Mouse (Mus musculus) heart, embryonic 14.5 days (tissue): ENCODE results near the gene Tgfbr3. TPM values are rescaled to one million over a fixed set of nuclear protein-coding genes. Genes with fewer than 3 reads are reported as not detected.

Experiments
- ATAC-seq: fragments of 200-750 bp; cut with Nextera tagmentation; 2 replicates; pipeline ENCODE4 v1.8.0; 2017; ENCODE audit warnings: low read depth, moderate TSS enrichment; ENCODE audit not compliant: insufficient number of reproducible peaks, insufficient read depth, low FRiP score
- H3K27ac ChIP-seq, 2 experiments: fragments of 200-500 bp in 1 of 2; fragments of 300-500 bp in 1 of 2; sonication (generic) in 1 of 2; replicated peaks in 1 of 2; 2 replicates each; pipeline ENCODE4 v1.5.1; 2012 to 2014; ENCODE audit warnings: low read depth in 2 of 2, low read length in 2 of 2, control low read depth in 1 of 2, mild to moderate bottlenecking in 1 of 2, mixed read lengths in 1 of 2; ENCODE audit not compliant: control insufficient read depth in 1 of 2, insufficient read depth in 1 of 2
- H3K27me3 ChIP-seq: fragments of 300-500 bp; sonication (generic); 2 replicates; pipeline ENCODE4 v1.6.1; 2014; ENCODE audit warnings: mild to moderate bottlenecking, low read length, control low read depth; ENCODE audit not compliant: control insufficient read depth, insufficient read depth
- H3K36me3 ChIP-seq: fragments of 300-500 bp; sonication (generic); 2 replicates; pipeline ENCODE4 v1.6.1; 2014; ENCODE audit warnings: mild to moderate bottlenecking, control low read depth, low read length, mixed read lengths; ENCODE audit not compliant: control insufficient read depth, insufficient read depth
- H3K4me1 ChIP-seq, 2 experiments: fragments of 200-500 bp in 1 of 2; fragments of 300-500 bp in 1 of 2; sonication (generic) in 1 of 2; 2 replicates each; pipeline ENCODE4 v1.6.1; 2012 to 2014; ENCODE audit warnings: low read length in 2 of 2, control low read depth in 1 of 2, mixed read lengths in 1 of 2; ENCODE audit not compliant: control insufficient read depth in 2 of 2, insufficient read depth in 2 of 2
- H3K4me2 ChIP-seq: fragments of 300-500 bp; sonication (generic); 2 replicates; pipeline ENCODE4 v1.6.1; 2014; ENCODE audit warnings: mild to moderate bottlenecking, low read length
- H3K4me3 ChIP-seq, 2 experiments: fragments of 200-500 bp in 1 of 2; fragments of 300-500 bp in 1 of 2; sonication (generic) in 1 of 2; 2 replicates each; pipeline ENCODE4 v1.5.1; 2012 to 2014; ENCODE audit warnings: low read length in 2 of 2, mild to moderate bottlenecking in 2 of 2, control low read depth in 1 of 2, low read depth in 1 of 2, moderate library complexity in 1 of 2; ENCODE audit not compliant: control insufficient read depth in 1 of 2, insufficient read depth in 1 of 2
- H3K9ac ChIP-seq: fragments of 300-500 bp; sonication (generic); 2 replicates; pipeline ENCODE4 v1.6.1; 2014; ENCODE audit warnings: mild to moderate bottlenecking, low read length
- H3K9me3 ChIP-seq: fragments of 300-500 bp; sonication (generic); 2 replicates; pipeline ENCODE4 v1.6.1; 2016; ENCODE audit warnings: low read length, control low read depth; ENCODE audit not compliant: control insufficient read depth
- WGBS: fragments of 180-500 bp; shearing (Covaris S2); extraction: QIAGEN DNeasy Blood & Tissue Kit; methylation state at CpG from one replicate; pipeline ENCODE4 v1.1.7; 2014; 5-methylcytosine and 5-hydroxymethylcytosine counted together
- polyA plus RNA-seq: library from polyadenylated mRNA; unstranded; fragments of >200 nt; fragmentation: Nextera tagmentation; extraction: Ambion mirVana; gene quantifications from 2 replicates; pipeline ENCODE4 v1.2.1, GENCODE M21; 2014

Gene Tgfbr3
- polyA plus RNA-seq, 1 experiment from 2014 or later = 24.1 TPM

- 82% methylated on average over 4 of the region's 4 CpGs for WGBS
- no peaks in the 10 kb centered on the region for H3K27me3 ChIP-seq
- H3K27ac ChIP-seq = no peak overlapping the region
- H3K36me3 ChIP-seq = no peaks in the 10 kb centered on the region
- no peak overlapping the region for H3K9ac ChIP-seq
- peaks cover 14 to 22% of the 10 kb centered on the region in 2 experiments for H3K4me1 ChIP-seq
- H3K4me2 ChIP-seq = no peak overlapping the region
- no peak overlapping the region for H3K4me3 ChIP-seq
- ATAC-seq = no peak
- H3K9me3 ChIP-seq = no peaks in the 10 kb centered on the region
Observed at GRCm38 (mm10) chr5:107162319-107162718, 127.1 kb downstream of the Tgfbr3 start.

DNA sequence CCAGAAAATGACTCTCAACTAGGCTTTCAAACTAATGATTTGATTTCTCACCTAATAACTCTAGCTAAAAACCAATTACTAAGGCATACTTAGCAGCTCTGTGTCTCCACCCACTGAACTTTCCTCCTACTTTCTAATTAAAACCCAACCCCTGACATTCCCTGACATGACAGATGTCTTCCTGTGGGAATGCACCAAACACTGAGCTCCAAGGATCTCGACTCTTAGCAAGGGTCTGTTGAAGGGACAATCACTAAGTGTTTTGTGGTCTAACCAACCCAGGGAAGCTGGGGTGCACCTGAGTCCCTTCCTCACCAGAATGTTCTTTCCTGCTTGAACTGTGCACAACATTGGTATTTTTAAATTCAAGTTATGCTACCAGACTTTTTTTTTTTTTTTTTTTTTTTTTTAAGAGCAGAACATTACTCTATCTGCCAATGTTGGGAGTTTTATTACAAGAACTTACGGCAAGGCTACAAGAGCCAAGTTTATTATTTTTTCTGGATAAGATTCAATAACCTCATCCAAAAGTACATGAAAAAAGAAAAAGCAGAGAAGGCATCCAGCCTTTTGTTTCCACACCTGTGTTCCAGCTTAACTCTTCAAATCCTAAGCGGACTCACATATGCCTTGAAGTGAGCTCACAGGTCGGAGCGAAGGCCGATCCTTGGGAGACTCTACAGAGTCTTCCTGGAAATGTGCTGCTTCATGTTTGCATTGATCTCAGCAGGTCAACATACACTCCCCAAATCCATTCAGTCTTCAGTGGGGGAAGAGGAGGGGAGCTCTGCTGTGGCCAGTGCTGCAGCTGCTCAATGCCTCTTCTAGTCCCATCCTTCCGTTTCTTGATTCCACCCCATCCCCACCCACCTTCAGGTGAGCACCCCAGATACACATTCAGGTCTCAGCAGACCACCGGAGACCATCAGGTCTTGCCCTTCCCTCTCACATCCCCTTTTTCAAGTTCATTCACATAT lies 129.2 kb downstream of the Tgfbr3 start:
- no peak for ATAC-seq
- Histone ChIP-seq H3K4me1 (peaks cover 4 to 13% of the 10 kb centered on the region in 2 experiments; a peak in 3 of 4 replicates), H3K27ac (no peak overlapping the region), H3K4me3 (no peak overlapping the region), H3K9me3 (no peaks in the 10 kb centered on the region), H3K9ac (no peak overlapping the region), H3K4me2 (no peak overlapping the region), H3K36me3 (no peaks in the 10 kb centered on the region), H3K27me3 (no peaks in the 10 kb centered on the region)
- WGBS = 81% methylated on average over 8 of the region's 8 CpGs

GRCm38 (mm10) chr5:107158531-107159178 lies 130.8 kb downstream of the Tgfbr3 start:
- WGBS = 88% methylated on average over 7 of the region's 7 CpGs

GRCm38 (mm10) chr5:107157384-107157783 lies 132.0 kb downstream of the Tgfbr3 start:
- no peak overlapping the region for H3K4me2 ChIP-seq

More at GRCm38 (mm10) chr5:107158531-107159178, 130.8 kb downstream of the Tgfbr3 start:
- no peak for ATAC-seq
- H3K9me3 ChIP-seq = no peaks in the 10 kb centered on the region
- H3K36me3 ChIP-seq = peaks cover 4% of the 10 kb centered on the region
- no peak overlapping the region for H3K4me2 ChIP-seq
- H3K27ac ChIP-seq = no peak overlapping the region
- H3K4me3 ChIP-seq = no peak overlapping the region
- no peak overlapping the region for H3K9ac ChIP-seq
- H3K4me1 ChIP-seq = peaks cover 4 to 10% of the 10 kb centered on the region in 2 experiments; a peak in 3 of 4 replicates
- no peaks in the 10 kb centered on the region for H3K27me3 ChIP-seq

DNA sequence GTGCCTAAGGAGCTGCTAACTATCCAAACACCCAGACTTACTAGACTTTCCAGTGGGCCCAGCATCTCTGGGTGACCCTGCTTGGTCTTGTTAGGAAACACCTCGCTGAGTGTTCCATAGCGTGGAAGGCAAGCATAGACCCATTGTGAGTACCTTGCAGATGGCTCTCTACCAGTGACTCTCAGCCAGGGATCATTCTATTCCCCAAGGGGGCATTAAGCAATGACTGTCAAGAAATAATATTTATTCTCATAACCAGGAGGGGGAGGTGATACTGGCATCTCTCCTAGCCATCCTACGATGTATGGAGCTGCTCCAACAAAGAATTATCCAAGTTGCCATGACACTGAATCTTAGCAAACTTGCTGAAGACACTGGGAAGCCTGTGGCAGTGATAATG lies 133.3 kb downstream of the Tgfbr3 start:
- Histone ChIP-seq H3K4me1 (peaks cover 8 to 16% of the 10 kb centered on the region in 2 experiments), H3K4me2 (no peak overlapping the region), H3K27me3 (no peaks in the 10 kb centered on the region), H3K27ac (no peak overlapping the region), H3K9ac (no peak overlapping the region), H3K9me3 (no peaks in the 10 kb centered on the region), H3K36me3 (peaks cover 16% of the 10 kb centered on the region), H3K4me3 (no peak overlapping the region)
- 90% methylated on average over 3 of the region's 3 CpGs for WGBS
- ATAC-seq = no peak

More at GRCm38 (mm10) chr5:107157384-107157783, 132.0 kb downstream of the Tgfbr3 start:
- Histone ChIP-seq H3K4me1 (peaks cover 4 to 10% of the 10 kb centered on the region in 2 experiments; a peak in 3 of 4 replicates), H3K36me3 (peaks cover 14% of the 10 kb centered on the region), H3K27me3 (no peaks in the 10 kb centered on the region), H3K27ac (no peak overlapping the region), H3K9me3 (no peaks in the 10 kb centered on the region), H3K9ac (no peak overlapping the region), H3K4me3 (no peak overlapping the region)
- ATAC-seq = no peak
- WGBS = 46% methylated on average over 9 of the region's 9 CpGs

- Histone ChIP-seq H3K9me3 (no peaks in the 10 kb centered on the region), H3K4me3 (no peak overlapping the region), H3K9ac (no peak overlapping the region), H3K4me2 (no peak overlapping the region), H3K36me3 (peaks cover 16% of the 10 kb centered on the region), H3K27ac (no peak overlapping the region), H3K27me3 (no peaks in the 10 kb centered on the region), H3K4me1 (peaks cover 15 to 26% of the 10 kb centered on the region in 2 experiments)
- 90% methylated on average over 4 of the region's 4 CpGs for WGBS
- no peak for ATAC-seq
Observed at GRCm38 (mm10) chr5:107152989-107153388, 136.4 kb downstream of the Tgfbr3 start.

DNA sequence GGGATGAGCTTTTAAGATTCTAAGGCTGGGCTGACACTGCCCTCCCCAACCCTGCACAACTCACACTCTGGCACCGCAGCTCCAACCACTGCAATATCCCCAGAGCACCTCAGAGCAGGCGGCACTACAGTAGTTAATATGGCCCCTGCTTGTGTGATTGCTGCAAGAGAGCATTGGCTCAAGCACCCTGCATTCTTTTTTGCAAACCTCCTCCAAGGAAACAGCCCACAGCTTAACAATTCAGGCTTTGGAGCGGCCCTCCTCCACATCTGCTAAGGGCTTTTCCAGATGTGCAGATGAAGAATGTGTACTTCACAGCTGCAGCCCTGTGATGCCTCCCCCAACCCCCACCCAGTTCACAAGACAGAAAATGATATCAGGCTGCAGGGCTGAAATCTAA lies 138.1 kb downstream of the Tgfbr3 start:
- Histone ChIP-seq H3K9ac (no peak overlapping the region), H3K9me3 (no peaks in the 10 kb centered on the region), H3K4me3 (no peak overlapping the region), H3K4me1 (peaks cover 13 to 31% of the 10 kb centered on the region in 2 experiments), H3K27ac (no peak overlapping the region), H3K4me2 (no peak overlapping the region), H3K27me3 (no peaks in the 10 kb centered on the region), H3K36me3 (peaks cover 19% of the 10 kb centered on the region)
- WGBS = 72% methylated on average over 3 of the region's 3 CpGs
- ATAC-seq = no peak
